ENCODE assay signal across 9 mouse cellular contexts in genomic region chr6:115462743-115463337, GRCm38 (mm10).
A peak's percentile ranks its signal among the peaks of the same experiment; 100 is the strongest.
DNase-seq lines count a peak whose midpoint lies in the region; ATAC-seq and TF ChIP-seq lines count a peak whose summit lies in the region.
"Had no signal": no experiment of that assay in that cellular context is flagged by ENCODE, and none has a peak within 500 bp of the region (broad histone marks: within the 10 kb centered on the region; RNA-seq: fewer than 3 reads in every experiment).

No protein-coding gene starts in this region.

- H3K4me3 ChIP-seq in liver, adult 2 months (ENCODE audit: insufficient read depth, low read depth, low read length), result no peak overlapping the region
- no peak overlapping the region for H3K4me3 ChIP-seq in kidney, embryonic 14.5 days (ENCODE audit: low read length)
- no peak overlapping the region for H3K4me3 ChIP-seq in left cerebral cortex, adult 2 months

- peak overlapping the region; percentile 2; the same call in 1 of the 2 replicates for H3K9ac ChIP-seq in liver, adult 2 months (ENCODE audit: low read depth, low read length)
- H3K9ac ChIP-seq in kidney, embryonic 14.5 days (ENCODE audit: low read depth, low read length), result no peak overlapping the region

- no peak overlapping the region for H3K4me2 ChIP-seq in kidney, embryonic 14.5 days (replicated peaks; ENCODE audit: low read depth, low read length)

- H3K79me2 ChIP-seq in liver, adult 2 months (ENCODE audit: control insufficient read depth, insufficient read depth, low read length), result no peaks in the 10 kb centered on the region

- DNase-seq in liver, adult 2 months (ENCODE audit: extremely low read depth, low read depth, low spot score), result peak; percentile 92
- no peak for DNase-seq in liver
- DNase-seq in gastrocnemius, postnatal 10 days, result peak; percentile 60
- peak; percentile 75 for DNase-seq in skeletal muscle tissue, adult 2 months (ENCODE audit: low read depth, low spot score)
- DNase-seq in left cerebral cortex, adult 2 months (ENCODE audit: extremely low spot score in 1 of 2, low spot score in 2 of 2), result no peak
- DNase-seq in retina, postnatal 1 day, result no peak

- H3K27ac ChIP-seq in liver, adult 2 months (replicated peaks; ENCODE audit: insufficient read depth, low read depth, low read length), result peak overlapping the region; percentile 59
- peak overlapping the region; percentile 10; the same call in 1 of the 2 replicates for H3K27ac ChIP-seq in kidney, embryonic 14.5 days (ENCODE audit: low read depth, low read length)
- H3K27ac ChIP-seq in left cerebral cortex, adult 2 months, result no peak overlapping the region

- ATAC-seq in kidney, embryonic 14.5 days (ENCODE audit: low FRiP score, low TSS enrichment), result peak; percentile 64; the same call in 1 of the 2 replicates
- no peak for ATAC-seq in erythroid progenitor cell, adult 5-6 weeks (replicated peaks; ENCODE audit: low FRiP score, poor library complexity, severe bottlenecking)

- H3K4me1 ChIP-seq in liver, adult 2 months (ENCODE audit: control insufficient read depth, insufficient read depth, low read length), result peaks cover 22% of the 10 kb centered on the region
- H3K4me1 ChIP-seq in kidney, embryonic 14.5 days (ENCODE audit: control insufficient read depth, insufficient read depth, low read length), result no peaks in the 10 kb centered on the region

- no peak for TF ChIP-seq POLR2A in liver, adult 2 months (IDR thresholded peaks at IDR 0.05; ENCODE audit: extremely low read depth, insufficient read depth, low read length)

- H3K36me3 ChIP-seq in liver, adult 2 months (ENCODE audit: control insufficient read depth, insufficient read depth, low read length), result no peaks in the 10 kb centered on the region
- H3K36me3 ChIP-seq in kidney, embryonic 14.5 days (ENCODE audit: control insufficient read depth, insufficient read depth, low read length), result no peaks in the 10 kb centered on the region

- WGBS in liver, adult 2 months, result 3% methylated on average over 16 of the region's 16 CpGs
- WGBS in kidney, embryonic 14.5 days, result 58% methylated on average over 16 of the region's 16 CpGs

- intact Hi-C loops in left cerebral cortex, adult 2 months (cut with DNase I), result no loop called here

- H3K27me3 ChIP-seq in liver, adult 2 months (ENCODE audit: control insufficient read depth, insufficient read depth, low read length), result no peaks in the 10 kb centered on the region; the same call in 1 of the 2 replicates
- H3K27me3 ChIP-seq in kidney, embryonic 14.5 days (ENCODE audit: control insufficient read depth, insufficient read depth, low read length), result no peaks in the 10 kb centered on the region
- H3K27me3 ChIP-seq: CH12.LX had no signal

- TF ChIP-seq CTCF in liver, adult 2 months (IDR thresholded peaks at IDR 0.05; ENCODE audit: low read depth, low read length), result no peak
- no peak for TF ChIP-seq CTCF in left cerebral cortex, adult 2 months (IDR thresholded peaks at IDR 0.05)

- 0 out of 2 replicates have a peak, but pooled peaks cover 3% of the 10 kb centered on the region for H3K9me3 ChIP-seq in kidney, embryonic 14.5 days (ENCODE audit: control insufficient read depth, low read length)

Comparison
In these comparisons a context has a peak if more than half of its experiments do, and no peak if none do; other contexts are left out.
1. DNase-seq: peak in liver, adult 2 months (single experiment), gastrocnemius, postnatal 10 days (single experiment) and skeletal muscle tissue, adult 2 months (single experiment); none in liver (single experiment), left cerebral cortex, adult 2 months (0 of 2) and retina, postnatal 1 day (single experiment).